Mouse (Mus musculus) bone marrow macrophage, adult 2 months (primary cell): ENCODE measurements around the gene Pnpo.

Source experiments
- CTCF ChIP-seq: IDR thresholded peaks from 2 replicates; pipeline ENCODE4 v1.5.1; 2012; ENCODE audit warnings: low read depth, mild to moderate bottlenecking, low read length, moderate library complexity
- POLR2A ChIP-seq: IDR thresholded peaks from 2 replicates; pipeline ENCODE4 v1.6.1; 2012; ENCODE audit warnings: mild to moderate bottlenecking, low read depth, low read length, borderline replicate concordance

GRCm38 (mm10) chr11:96891784-96892527, 51.8 kb downstream of the Pnpo start:
- TF ChIP-seq CTCF (no peak), POLR2A (no peak)
